Mouse (Mus musculus) midbrain, embryonic 15.5 days (tissue): ENCODE measurements around the gene Ccdc69. TPM values are rescaled to one million over a fixed set of nuclear protein-coding genes. Genes with fewer than 3 reads are reported as not detected.
"Not testable (repeated sequence)": the region's sequence is repeated elsewhere in the genome, so short reads cannot be mapped to it uniquely, and the experiment has no call there.

Experiments used
- ATAC-seq: fragments of 200-750 bp; cut with Nextera tagmentation; replicated peaks from 2 replicates; pipeline ENCODE4 v1.8.0; 2017; ENCODE audit warnings: moderate TSS enrichment
- H3K27ac ChIP-seq: fragments of 300-500 bp; sonication (generic); 2 replicates; pipeline ENCODE4 v1.5.1; 2015; ENCODE audit warnings: mild to moderate bottlenecking, inconsistent platforms
- H3K27me3 ChIP-seq: fragments of 300-500 bp; sonication (generic); replicated peaks from 2 replicates; pipeline ENCODE4 v1.6.1; 2015; ENCODE audit warnings: inconsistent platforms
- H3K36me3 ChIP-seq: fragments of 300-500 bp; sonication (generic); replicated peaks from 2 replicates; pipeline ENCODE4 v1.6.1; 2015; ENCODE audit warnings: inconsistent platforms
- H3K4me1 ChIP-seq: fragments of 300-500 bp; sonication (generic); 2 replicates; pipeline ENCODE4 v1.6.1; 2015; ENCODE audit warnings: inconsistent platforms
- H3K4me2 ChIP-seq: fragments of 300-500 bp; sonication (generic); 2 replicates; pipeline ENCODE4 v1.6.1; 2015; ENCODE audit warnings: inconsistent platforms, mild to moderate bottlenecking, moderate library complexity
- H3K4me3 ChIP-seq: fragments of 300-500 bp; sonication (generic); 2 replicates; pipeline ENCODE4 v1.5.1; 2015; ENCODE audit warnings: mild to moderate bottlenecking, inconsistent platforms
- H3K9ac ChIP-seq: fragments of 300-500 bp; sonication (generic); 2 replicates; pipeline ENCODE4 v1.6.1; 2015; ENCODE audit warnings: mild to moderate bottlenecking, inconsistent platforms
- H3K9me3 ChIP-seq: fragments of 300-500 bp; sonication (generic); 2 replicates; pipeline ENCODE4 v1.6.1; 2016; ENCODE audit warnings: inconsistent platforms
- WGBS: fragments of 180-500 bp; shearing (Covaris S2); methylation state at CpG from one replicate; pipeline ENCODE4 v1.1.7; 2015; ENCODE audit warnings: mixed read lengths; 5-methylcytosine and 5-hydroxymethylcytosine counted together
- polyA plus RNA-seq: library from polyadenylated mRNA; unstranded; fragments of >200 nt; fragmentation: Nextera tagmentation; extraction: Ambion mirVana; gene quantifications from 2 replicates; pipeline ENCODE4 v1.2.1, GENCODE M21; 2015

Ccdc69 gene
- polyA plus RNA-seq, 1 experiment from 2014 or later, result 0.34 TPM

DNA sequence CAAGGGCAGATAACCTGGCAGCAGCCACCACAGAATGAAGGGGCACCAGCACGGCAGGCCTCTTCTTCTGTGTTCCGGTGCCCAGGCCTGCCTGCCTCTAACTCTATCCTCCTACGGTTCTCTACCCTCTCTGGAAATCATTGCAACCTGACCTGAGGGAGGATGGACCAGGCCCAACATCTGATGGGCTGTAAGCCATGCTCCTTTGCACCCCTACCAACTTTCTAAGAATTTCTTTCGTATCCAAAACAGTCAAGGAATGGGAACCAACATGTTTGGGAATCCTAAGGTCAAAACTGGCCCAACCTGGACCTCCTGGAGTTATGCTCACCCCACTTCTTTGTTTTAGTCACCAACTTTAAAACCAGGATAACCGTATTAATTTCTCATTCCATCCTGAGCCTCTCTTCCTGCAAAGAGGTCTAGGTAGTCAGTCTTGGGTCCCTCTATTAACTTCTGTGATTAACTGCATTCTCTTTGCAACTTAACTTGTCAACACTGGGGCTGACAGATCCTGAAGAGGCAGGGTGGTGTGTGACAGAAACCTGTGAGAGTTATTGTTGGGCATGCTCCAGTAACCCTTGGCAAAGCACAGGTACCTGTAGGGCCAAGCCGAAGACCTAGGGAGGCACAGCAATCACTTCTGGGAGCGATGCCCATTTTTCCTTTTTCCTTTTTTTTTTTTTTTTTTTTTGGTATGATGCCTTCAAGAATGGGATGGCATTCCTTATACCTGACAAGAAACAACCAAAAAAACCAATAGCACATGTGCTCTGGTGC lies 31.8 kb upstream of the Ccdc69 start:
- H3K4me2 ChIP-seq, result no peak overlapping the region
- no peak overlapping the region for H3K4me3 ChIP-seq
- no peaks in the 10 kb centered on the region for H3K4me1 ChIP-seq
- no peaks in the 10 kb centered on the region for H3K27me3 ChIP-seq
- H3K9ac ChIP-seq, result no peak overlapping the region
- H3K27ac ChIP-seq, result no peak overlapping the region
- no peak for ATAC-seq
- WGBS, result 91% methylated on average over 7 of the region's 7 CpGs
- H3K36me3 ChIP-seq, result no peaks in the 10 kb centered on the region
- no peaks in the 10 kb centered on the region for H3K9me3 ChIP-seq

GRCm38 (mm10) chr11:55106636-55107035 lies 28.7 kb upstream of the Ccdc69 start:
- H3K9me3 ChIP-seq, result no peaks in the 10 kb centered on the region
- no peaks in the 10 kb centered on the region for H3K27me3 ChIP-seq
- H3K27ac ChIP-seq, result no peak overlapping the region
- ATAC-seq, result no peak
- 94% methylated on average over 1 of the region's 1 CpGs for WGBS
- H3K4me2 ChIP-seq, result no peak overlapping the region
- no peaks in the 10 kb centered on the region for H3K36me3 ChIP-seq
- H3K9ac ChIP-seq, result no peak overlapping the region
- H3K4me1 ChIP-seq, result no peaks in the 10 kb centered on the region
- no peak overlapping the region for H3K4me3 ChIP-seq

- no peak overlapping the region for H3K9ac ChIP-seq
- WGBS, result 82% methylated on average over 4 of the region's 4 CpGs
- no peaks in the 10 kb centered on the region for H3K9me3 ChIP-seq
- H3K4me1 ChIP-seq, result 0 out of 2 replicates have a peak, but pooled peaks cover under 1% of the 10 kb centered on the region
- H3K36me3 ChIP-seq, result no peaks in the 10 kb centered on the region
- H3K4me2 ChIP-seq, result no peak overlapping the region
- no peak for ATAC-seq
- no peak overlapping the region for H3K4me3 ChIP-seq
- H3K27me3 ChIP-seq, result no peaks in the 10 kb centered on the region
- no peak overlapping the region for H3K27ac ChIP-seq
Observed at GRCm38 (mm10) chr11:55105389-55105788, 27.5 kb upstream of the Ccdc69 start.

DNA sequence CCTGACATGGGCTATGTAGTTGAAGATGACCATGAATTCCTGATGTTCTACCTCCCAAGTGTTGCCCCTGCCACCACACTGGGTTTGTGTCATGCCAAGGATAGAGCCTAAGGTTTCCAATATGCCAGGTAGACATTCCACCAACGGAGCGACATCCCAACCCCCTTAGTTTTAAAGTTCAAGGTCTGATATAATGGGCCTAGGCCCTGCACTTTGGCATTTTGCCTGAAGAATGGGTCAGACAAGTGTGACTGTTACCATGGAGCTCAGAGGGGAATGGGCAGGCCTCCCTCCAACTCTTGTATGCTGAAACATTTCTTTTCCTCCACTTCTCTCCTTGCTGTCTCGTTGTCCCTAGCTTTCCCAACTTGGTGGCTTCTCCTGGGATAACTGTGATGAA lies 25.3 kb upstream of the Ccdc69 start:
- Histone ChIP-seq H3K27ac (no peak overlapping the region), H3K9ac (no peak overlapping the region), H3K9me3 (no peaks in the 10 kb centered on the region), H3K27me3 (no peaks in the 10 kb centered on the region), H3K4me2 (no peak overlapping the region), H3K4me1 (peaks cover 19% of the 10 kb centered on the region), H3K4me3 (no peak overlapping the region), H3K36me3 (no peaks in the 10 kb centered on the region)
- WGBS, result 58% methylated on average over 3 of the region's 3 CpGs
- no peak for ATAC-seq

DNA sequence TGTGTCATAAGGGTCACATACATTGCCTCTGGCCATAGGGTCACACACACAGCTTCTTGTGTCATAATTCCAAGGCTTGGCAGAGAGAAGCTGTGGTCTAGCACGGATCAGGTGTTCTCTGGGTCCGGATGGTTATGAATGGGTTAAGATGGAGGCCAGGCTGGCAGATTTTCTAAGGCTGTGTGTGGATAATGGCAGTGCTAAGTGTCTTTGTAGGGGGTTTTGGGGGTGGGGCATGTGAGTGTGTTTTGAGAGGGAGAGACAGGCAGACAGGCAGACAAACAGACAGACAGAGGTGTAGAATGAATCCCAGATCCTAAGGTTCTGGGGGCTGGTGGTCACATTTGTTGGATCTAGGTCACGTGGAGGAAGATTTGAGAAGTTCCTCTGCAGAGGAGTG lies 24.1 kb upstream of the Ccdc69 start:
- Histone ChIP-seq H3K9ac (no peak overlapping the region), H3K36me3 (no peaks in the 10 kb centered on the region), H3K27ac (no peak overlapping the region), H3K4me3 (no peak overlapping the region), H3K4me1 (peaks cover 27% of the 10 kb centered on the region), H3K27me3 (no peaks in the 10 kb centered on the region), H3K9me3 (no peaks in the 10 kb centered on the region), H3K4me2 (no peak overlapping the region)
- no peak for ATAC-seq
- 92% methylated on average over 3 of the region's 3 CpGs for WGBS

GRCm38 (mm10) chr11:55099868-55100267 lies 21.9 kb upstream of the Ccdc69 start:
- ATAC-seq, result no peak
- H3K9ac ChIP-seq, result no peak overlapping the region
- 0 out of 2 replicates have a peak overlapping the region, but pooled peaks have one; percentile 0 for H3K4me2 ChIP-seq

GRCm38 (mm10) chr11:55099019-55099771 lies 21.3 kb upstream of the Ccdc69 start:
- H3K9ac ChIP-seq, result no peak overlapping the region; the same call in 1 of the 2 replicates
- ATAC-seq, result no peak
- H3K4me2 ChIP-seq, result peak overlapping the region; percentile 81
- H3K27ac ChIP-seq, result no peak overlapping the region
- peaks cover 27% of the 10 kb centered on the region for H3K4me1 ChIP-seq
- no peaks in the 10 kb centered on the region for H3K36me3 ChIP-seq
- 92% methylated on average over 8 of the region's 8 CpGs for WGBS
- H3K27me3 ChIP-seq, result no peaks in the 10 kb centered on the region
- H3K9me3 ChIP-seq, result no peaks in the 10 kb centered on the region
- H3K4me3 ChIP-seq, result no peak overlapping the region

More at GRCm38 (mm10) chr11:55099868-55100267, 21.9 kb upstream of the Ccdc69 start:
- no peaks in the 10 kb centered on the region for H3K27me3 ChIP-seq
- peaks cover 27% of the 10 kb centered on the region for H3K4me1 ChIP-seq
- no peaks in the 10 kb centered on the region for H3K9me3 ChIP-seq
- H3K27ac ChIP-seq, result peak overlapping the region; percentile 38
- no peak overlapping the region for H3K4me3 ChIP-seq
- no peaks in the 10 kb centered on the region for H3K36me3 ChIP-seq
- WGBS, result 30% methylated on average over 4 of the region's 4 CpGs

DNA sequence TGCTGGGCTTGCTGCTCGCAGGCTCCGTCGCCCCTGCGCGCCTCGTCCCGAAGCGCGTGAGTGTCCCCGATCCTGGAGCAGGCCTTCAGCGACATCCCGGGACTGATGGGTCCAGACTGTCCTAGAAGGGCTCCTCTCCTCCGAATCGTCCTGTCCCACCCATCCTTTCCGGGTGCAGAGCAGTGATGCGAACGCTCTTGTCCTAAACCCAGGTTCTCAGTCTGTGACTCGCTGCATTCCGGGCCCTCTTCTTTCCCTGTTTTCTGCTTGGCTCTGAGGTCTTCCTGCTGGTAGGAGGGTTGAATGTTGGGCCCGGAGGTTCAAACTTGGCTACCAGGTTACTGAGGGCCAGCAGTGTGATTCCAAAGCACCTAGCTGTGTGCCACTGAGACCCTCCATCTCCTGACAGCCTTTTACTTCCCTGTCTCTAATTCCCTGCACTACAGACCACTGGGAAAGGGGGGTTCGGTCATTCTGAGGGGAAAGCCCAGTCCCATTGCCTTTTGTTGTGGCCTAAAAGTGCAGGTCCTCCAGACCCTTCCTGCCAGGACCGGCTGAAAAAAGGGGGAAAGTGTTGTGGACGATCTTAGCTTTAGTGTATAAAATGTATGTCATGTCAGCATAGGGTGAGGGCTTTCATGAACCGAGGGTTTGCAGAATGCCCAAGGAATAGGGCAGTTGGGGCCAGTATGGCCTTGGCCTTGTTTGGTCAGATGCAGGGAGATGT lies 20.4 kb upstream of the Ccdc69 start:
- H3K27ac ChIP-seq, result peak overlapping the region; percentile 80
- H3K4me3 ChIP-seq, result peak overlapping the region; percentile 54
- no peaks in the 10 kb centered on the region for H3K36me3 ChIP-seq
- H3K4me1 ChIP-seq, result peaks cover 27% of the 10 kb centered on the region
- H3K4me2 ChIP-seq, result peak overlapping the region; percentile 81
- peak; percentile 37 for ATAC-seq
- no peaks in the 10 kb centered on the region for H3K9me3 ChIP-seq
- no peaks in the 10 kb centered on the region for H3K27me3 ChIP-seq
- WGBS, result 13% methylated on average over 24 of the region's 24 CpGs
- H3K9ac ChIP-seq, result peak overlapping the region; percentile 76

DNA sequence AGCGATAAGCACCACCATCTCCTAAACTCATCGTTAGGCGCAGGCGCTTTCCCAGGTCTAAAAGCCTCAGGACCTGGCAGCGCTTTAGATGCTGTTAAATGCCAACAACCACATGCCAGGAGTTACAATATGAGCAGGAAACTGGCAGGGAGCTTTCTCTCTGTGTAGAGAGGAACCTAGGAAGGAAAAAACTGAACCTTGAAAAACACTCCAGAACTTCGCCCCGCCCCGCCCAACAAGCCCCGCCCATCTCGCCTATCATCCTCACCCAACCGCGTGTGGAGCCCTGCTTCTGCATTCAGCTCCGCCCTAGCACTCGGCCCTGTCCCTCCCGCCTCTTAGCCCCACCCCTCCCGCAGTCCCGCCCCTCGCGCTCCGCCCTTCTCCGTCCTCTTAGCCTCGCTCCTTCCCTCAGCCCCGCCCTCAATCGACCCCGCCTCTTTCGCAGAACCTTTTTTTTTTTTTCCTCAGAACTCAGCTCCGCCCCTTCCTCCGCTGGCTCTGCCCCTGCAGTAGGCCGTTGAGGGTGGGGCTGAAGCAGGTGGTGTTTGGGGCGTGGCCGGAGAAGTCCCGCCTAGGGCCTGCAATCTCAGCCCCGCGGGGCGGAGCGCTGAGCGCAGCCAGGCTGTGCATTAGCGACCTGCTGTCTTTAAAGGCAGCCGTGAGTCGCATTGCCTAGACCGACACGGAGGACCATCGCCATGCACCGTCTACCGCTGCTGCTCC lies 19.7 kb upstream of the Ccdc69 start, which contains the start of gene Gm2a:
Gene Gm2a (plus strand): TSS at position 653 of the 726 bp plus-strand sequence.
- peak; percentile 96 for ATAC-seq
- H3K36me3 ChIP-seq, result no peaks in the 10 kb centered on the region
- H3K4me2 ChIP-seq, result peak within 1 kb of the TSS; percentile 81
- peaks cover 27% of the 10 kb centered on the region for H3K4me1 ChIP-seq
- H3K9me3 ChIP-seq, result no peaks in the 10 kb centered on the region
- H3K4me3 ChIP-seq, result peak within 1 kb of the TSS; percentile 54
- peak within 1 kb of the TSS; percentile 76 for H3K9ac ChIP-seq
- H3K27ac ChIP-seq, result peak within 1 kb of the TSS; percentile 80
- 3% methylated on average over 44 of the region's 45 CpGs for WGBS
- H3K27me3 ChIP-seq, result no peaks in the 10 kb centered on the region

GRCm38 (mm10) chr11:55096731-55097462 lies 19.0 kb upstream of the Ccdc69 start:
- Histone ChIP-seq H3K36me3 (no peaks in the 10 kb centered on the region), H3K9ac (no peak overlapping the region), H3K9me3 (no peaks in the 10 kb centered on the region), H3K27ac (0 out of 2 replicates have a peak overlapping the region, but pooled peaks have one; percentile 80), H3K4me3 (peak overlapping the region; percentile 54), H3K4me2 (peak overlapping the region; percentile 81), H3K4me1 (peaks cover 27% of the 10 kb centered on the region), H3K27me3 (no peaks in the 10 kb centered on the region)
- 44% methylated on average over 11 of the region's 11 CpGs for whole genome bisulfite sequencing
- no peak for ATAC-seq

DNA sequence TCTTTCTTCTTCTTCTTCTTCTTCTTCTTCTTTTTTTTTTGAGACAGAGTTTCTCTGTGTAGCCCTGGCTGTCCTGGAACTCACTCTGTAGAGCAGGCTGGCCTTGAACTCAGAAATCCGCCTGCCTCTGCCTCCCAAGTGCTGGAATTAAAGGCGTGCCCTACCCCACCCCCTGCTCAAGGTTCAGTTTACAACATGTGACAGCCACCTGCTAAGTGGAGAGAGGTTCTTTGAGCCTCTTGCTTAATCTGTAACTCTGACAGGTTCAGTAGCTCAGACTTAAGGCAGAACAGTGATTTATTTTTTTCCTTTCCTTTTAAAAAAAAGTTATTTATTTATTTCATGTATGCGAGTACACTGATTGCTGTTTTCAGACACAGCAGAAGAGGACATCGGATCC lies 18.4 kb upstream of the Ccdc69 start:
- WGBS, result 92% methylated on average over 4 of the region's 4 CpGs
- H3K9ac ChIP-seq, ATAC-seq, H3K9me3 ChIP-seq, H3K27ac ChIP-seq, H3K4me2 ChIP-seq, H3K4me3 ChIP-seq, H3K36me3 ChIP-seq, H3K27me3 ChIP-seq: not testable (repeated sequence)
- peaks cover 27% of the 10 kb centered on the region for H3K4me1 ChIP-seq
